Mouse (Mus musculus) monocyte, adult 5-6 weeks (primary cell): ENCODE measurements around the gene Ctns. TPM values are rescaled to one million over a fixed set of nuclear protein-coding genes. Genes with fewer than 3 reads are reported as not detected.

Experiments
- ATAC-seq: fragments of 153-309, 156-312 bp; replicated peaks from 2 replicates; pipeline ENCODE4 v1.8.0; 2017; ENCODE audit warnings: mild to moderate bottlenecking; ENCODE audit not compliant: low TSS enrichment, insufficient number of reproducible peaks, severe bottlenecking, poor library complexity, low FRiP score
- total RNA-seq: library from RNA; stranded (forward); fragments of 200-1000, 200-491, 200-594 nt; gene quantifications from 3 replicates; pipeline ENCODE4 v1.2.3, GENCODE M21; 2017

The Ctns gene
- 15.6 to 19.4 TPM (median 18.2 TPM) in 3 replicates for total RNA-seq

DNA sequence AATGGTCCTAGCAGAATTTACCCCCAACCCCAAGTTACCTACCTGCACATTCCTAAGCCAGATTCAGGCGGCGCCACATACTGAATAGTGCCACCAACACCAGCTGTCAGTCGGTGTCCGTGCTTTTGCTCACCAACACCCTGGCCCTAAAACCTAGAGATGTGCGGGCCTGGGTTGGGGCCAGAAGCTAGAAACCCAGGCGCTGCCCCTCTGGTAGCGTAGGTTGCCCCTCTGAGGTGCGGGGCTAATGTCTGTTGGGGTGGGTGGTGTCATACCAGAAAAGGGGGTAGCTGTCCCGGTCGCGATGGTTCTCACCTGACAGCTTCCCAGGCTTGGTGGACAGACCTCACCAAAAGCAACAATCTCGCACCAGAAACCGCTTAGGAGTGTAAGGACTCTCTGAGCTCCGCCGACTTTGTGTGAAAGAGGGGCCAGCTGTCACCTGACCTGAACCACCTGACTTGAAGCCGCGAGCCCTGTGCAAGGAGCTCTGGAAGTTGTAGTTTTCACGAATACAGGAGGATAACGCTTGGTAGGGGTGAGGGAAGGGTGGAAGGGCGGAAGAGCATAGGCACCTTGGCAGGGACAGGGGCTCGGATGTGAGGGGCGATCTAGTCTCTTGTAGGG is at the start of gene Ctns:
TSS of gene Ctns (minus strand) at position 440 of the 627 bp plus-strand sequence.
- peak; percentile 88 for ATAC-seq

DNA sequence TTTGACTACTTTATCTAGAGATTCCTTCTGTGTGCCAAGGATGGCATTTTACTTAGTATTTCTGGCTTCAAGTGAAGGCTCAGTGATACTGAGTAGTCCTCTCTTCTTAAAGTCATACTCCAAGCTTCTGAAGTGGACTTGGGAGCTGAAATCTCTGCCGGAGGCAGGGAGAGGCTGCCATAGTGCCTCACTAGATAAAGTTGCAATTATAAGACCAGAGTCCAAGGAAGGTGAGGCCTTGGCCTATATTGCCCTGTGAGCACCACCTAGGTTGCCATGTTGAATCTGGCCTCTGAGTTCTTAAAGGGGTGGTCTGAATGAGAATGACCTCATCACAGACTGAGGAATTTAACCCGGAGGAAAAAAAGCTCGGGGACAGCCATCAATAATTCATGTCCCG is 43.9 kb upstream of the Ctns start:
- no peak for ATAC-seq

DNA sequence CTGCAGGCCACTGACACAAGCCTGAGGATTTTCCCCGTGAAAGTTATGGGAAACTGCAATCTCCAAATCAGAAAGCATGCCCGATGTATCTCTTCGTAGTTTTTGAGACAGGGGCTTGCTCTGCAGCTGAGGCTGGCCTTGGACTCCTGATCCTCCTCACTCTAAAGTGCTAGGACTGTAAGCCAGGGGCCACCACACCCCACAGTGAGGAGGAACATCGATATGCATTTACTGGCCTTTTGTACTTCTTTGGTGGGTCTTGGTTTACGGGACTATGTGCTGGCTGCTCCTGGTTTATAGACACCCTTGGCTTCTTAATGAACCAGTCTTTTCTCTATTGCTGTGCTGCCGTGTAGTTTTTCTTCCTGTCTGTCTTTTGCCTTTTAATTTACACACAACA is 43.4 kb upstream of the Ctns start:
- ATAC-seq, result no peak

DNA sequence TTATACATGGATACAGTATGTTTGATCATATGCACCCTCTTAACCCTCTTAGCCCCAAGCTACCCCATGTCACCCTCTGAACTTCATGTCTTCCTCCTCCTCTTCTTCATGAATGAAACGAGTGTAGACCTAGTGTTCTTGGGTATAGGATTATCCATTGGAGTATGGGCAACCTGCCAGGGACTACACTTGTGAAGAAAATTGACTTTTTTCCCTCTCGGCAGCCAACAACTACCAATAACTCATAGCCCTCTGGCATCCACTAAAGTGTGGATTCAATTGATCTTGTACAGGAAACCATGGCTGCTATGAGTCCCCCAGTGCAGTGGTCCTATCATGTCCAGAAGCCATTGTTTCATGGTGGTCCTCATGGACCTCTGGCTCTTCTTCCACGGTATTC is 37.9 kb upstream of the Ctns start:
- ATAC-seq, result no peak

DNA sequence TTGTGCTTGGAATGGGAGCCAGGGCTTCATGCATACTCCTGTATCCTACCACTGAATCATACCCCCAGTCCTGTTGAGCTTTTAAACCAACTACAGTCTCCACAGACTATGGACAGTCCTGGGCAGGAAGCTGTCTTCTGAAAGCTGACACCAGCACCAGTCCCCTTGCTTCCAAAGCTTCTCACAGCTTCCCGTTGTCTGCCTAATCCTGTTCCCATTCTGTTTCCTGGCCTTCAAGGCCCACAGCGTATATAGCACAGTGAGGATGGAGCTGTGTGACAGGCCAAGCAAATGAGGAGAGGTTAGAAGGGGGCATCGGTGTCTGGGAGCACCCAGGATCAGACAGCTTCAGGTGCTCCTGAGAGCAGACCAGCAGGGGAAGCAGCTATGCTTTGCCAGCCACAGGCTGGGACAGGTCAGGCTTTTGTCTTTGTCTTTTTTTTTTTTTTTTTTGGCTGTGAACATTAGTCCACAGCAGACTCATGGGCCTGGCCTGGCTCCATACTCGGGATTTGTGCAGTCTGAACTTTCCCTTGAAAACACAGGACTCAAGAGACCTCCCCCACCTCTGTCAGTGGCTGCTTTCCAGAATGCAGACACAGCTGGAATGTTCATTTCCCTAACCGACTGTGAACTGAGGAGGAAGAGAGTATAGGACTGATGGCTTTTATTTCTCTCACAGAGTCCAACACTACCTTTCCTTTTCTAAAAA is 37.3 kb upstream of the Ctns start:
- no peak for ATAC-seq

DNA sequence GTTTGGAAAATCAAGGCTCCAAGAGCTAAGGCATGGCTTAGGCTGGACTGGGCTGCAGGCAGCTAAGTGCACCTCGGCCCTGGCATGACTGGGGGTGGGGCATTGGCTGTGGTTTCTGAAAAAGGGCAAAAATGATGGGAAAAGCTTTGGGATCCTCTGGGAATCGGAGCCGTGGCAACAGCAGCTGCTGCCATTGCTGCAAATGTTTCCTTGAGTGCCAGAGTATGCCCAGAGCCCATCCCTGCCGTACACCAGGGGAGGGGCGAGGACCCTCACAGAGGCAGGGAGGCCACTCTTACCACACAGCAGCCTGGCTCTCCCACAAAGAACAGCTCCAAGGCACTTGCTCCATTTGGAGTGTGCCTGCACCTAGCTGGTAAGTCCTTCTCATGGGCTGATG is 35.1 kb upstream of the Ctns start, which contains the start of gene Trpv1:
TSS of gene Trpv1 (plus strand) at position 301 of the 400 bp plus-strand sequence.
- no peak for ATAC-seq

DNA sequence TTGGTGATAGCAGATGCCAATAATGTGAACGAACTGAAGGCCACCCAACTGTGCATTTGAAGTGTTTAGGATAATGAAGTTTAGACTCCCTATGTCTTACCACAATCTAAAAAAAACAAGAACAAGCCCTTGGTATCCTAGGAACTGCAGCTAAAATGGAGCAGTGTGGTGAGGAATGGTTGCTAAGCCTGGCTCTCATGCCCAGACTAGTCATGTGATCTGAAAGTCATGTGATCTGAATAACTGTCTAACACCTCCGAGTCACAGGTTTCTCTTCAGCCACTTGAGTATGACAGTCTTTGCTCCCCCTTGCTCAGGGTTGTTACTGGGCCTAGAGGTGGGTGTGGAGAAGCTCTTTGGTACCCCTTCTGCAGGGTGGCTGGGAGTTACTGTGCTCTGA is 33.7 kb upstream of the Ctns start:
- ATAC-seq, result no peak

DNA sequence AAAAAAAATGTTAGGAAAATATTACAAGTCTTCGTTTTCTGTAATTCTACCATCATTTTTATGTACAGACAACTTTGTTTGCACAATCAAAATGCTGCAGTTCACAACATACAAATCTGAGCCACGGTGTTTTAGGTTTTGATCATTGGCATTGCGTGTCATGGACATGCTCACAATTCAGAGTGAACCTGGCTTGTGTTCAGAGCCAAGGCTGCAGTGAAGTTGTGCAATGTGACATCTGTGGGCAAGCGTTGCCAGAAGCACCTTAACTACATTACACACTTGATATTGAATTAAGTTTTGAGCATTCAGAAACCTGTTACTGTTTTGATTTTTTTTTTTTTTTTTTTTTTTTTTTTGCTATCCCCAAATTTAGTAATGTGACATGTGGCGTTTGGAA is 31.2 kb upstream of the Ctns start:
- ATAC-seq, result no peak

DNA sequence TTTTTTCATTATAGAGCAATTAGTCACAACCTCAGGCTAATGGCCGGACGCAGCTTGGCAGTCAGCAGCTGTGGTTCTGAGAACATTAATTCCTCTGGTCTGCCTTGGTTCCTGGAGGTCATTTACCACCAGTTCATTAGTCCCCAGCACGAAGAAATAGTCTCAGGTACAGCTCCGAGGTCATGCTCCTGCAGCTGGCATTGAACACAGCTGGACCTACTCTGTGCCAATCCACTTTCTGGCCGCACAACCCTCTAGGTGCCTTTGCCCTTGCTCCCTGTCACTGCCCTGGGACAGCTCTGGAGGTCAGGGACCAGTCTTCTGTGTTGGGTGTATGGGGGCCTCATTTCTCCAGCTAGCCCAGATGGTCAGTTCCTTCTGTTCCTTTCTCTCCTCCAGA is 30.0 kb upstream of the Ctns start:
- ATAC-seq, result no peak

DNA sequence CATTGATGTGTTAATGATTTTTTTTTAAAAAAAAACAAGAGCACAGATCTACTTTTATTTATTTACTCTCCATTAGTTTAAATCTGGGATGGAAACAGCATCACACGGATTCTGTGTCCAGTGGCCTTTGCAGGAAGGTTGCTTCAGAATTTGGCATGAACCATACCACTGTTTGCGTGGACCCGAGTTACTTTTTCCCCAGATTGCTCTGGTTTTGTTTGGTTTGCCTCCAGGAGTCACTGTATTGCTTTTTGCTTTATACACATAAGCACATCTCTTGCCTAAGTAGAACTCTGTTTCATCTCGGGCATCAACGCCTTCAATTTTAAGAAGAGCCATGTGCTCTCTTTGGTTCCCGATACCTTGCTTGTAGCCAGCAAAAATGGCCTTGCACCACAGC is 27.0 kb upstream of the Ctns start:
- no peak for ATAC-seq

DNA sequence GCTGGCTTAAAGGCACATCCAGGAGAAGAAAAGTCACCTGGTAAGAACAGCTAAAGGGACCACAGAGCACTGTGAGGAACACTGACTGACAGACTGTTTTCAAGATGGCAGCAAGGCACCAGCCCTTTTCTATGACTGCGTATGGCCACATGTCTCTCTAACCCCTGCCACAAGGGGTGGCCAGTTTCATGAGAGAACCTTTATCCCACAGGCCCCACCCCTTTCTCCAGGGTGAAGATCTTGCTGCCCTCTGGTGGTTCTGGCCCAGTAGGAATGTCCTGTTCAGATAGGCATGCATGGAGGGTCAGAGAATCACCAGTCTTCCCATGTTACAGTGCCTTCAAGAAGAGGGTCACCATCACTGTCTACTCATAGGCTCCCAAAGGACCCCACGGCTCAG is 25.1 kb upstream of the Ctns start:
- no peak; the same call in 1 of the 2 replicates for ATAC-seq

DNA sequence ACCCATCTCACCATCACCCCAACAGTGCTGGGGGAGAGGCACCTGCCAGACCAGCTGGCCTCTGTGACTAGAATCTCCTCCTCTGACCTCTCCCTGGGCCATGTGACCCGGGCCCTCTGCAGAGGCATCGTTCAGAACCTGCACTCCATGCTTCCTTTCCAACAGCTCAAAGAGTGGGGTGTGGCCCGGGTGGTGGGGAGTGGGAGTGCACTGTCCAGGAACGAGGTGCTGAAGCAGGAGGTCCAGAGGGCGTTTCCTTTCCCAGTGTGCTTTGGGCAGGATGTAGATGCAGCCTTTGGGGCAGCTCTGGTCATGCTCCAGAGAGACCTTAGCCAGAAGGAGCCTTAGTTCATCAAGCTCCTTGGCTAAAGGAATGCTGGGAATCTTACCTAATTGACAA is 24.0 kb upstream of the Ctns start:
- ATAC-seq, result no peak

DNA sequence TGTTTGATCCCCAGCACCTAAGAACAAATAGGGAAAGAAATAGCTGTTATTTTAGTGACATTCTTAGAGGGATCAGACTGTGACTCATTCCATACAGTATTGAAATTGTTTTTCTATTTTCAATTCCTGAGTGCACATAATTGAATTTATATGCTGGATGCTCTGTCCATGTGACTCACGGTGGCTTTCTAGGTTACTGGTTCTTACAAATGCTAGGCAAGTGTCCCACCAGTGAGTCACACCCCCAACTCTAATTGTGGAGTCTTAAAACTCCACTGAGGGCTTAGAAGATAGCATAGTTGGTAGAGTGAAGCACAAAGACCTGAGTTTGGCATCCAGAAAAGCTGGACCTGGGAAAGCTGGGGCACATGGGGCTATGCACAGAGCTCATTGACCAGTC is 21.8 kb upstream of the Ctns start:
- ATAC-seq, result no peak

DNA sequence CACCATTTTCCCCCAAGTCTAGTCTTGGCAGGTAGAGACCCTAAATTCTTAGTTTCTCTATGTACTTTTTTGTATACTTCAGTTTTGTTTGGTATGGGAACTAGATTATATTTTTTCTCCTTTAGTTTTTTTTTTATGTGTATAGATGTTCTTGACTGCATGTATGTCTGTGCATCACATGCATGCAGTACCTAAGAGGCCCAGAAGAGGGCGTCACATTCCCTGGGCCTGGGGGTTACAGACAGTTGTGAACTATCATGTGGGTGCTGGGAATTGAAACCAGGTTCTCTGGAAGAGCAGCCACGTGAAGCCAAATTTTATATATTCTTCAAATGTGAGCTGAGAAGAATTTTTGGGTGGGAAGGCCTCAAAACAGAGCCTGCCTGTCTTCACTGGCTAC is 20.8 kb upstream of the Ctns start:
- no peak for ATAC-seq

DNA sequence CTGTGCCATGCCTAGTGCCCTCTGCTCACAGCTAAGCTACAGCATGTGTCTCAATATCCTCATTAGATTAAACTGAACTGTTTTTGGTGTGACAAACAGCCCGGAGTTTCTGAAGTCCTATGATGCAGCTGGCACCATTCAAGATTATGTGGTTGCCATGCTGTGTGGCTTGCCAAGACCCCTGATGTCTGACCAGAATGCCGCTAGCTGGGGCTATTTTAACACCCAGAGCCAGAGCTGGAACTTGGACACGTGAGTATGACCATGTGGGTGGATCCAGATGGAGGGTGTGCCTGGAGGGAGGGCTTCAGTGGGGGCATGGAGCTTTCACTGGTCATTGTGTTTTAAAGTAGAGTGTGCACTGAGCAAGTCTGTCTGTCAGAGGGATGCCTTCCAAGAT is 15.1 kb upstream of the Ctns start:
- ATAC-seq, result no peak

DNA sequence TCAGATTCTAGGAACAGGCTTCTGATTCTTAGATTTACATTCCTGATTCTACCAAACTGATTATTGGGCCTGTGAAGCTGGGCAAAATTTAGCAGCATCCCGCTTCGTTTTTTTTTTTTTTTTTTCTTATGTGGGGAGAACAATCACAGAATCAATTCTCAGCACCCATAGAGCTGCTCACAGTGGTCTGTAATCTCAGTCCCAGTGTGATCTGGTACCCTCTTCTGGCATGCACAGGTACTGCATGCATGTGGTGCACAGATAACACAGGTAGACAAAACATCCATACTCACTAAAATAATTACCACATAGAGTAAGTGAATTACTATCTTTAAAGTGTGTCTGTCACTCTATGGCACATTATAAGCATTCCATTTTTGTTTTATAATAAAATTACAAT is 8.8 kb upstream of the Ctns start:
- ATAC-seq, result no peak

DNA sequence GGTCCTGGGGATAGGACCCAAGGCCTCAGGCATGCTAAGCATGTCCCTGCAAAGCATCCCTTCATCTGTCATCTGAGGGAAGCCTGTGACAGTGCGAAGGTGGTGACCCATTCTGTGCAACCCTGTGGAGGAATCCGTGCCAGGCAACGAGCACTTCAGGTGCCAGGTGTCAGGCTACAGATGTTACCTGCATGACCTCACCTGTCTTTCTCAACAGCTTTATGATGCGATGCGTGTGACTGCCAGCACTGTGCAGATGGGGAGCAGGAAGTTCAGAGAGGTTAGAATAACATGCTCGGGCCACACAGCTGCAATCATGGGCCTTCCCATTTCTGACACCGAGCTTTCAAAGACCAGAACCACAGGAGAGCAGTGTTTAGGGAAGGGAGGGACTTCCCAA is 6.4 kb upstream of the Ctns start:
- ATAC-seq, result no peak

DNA sequence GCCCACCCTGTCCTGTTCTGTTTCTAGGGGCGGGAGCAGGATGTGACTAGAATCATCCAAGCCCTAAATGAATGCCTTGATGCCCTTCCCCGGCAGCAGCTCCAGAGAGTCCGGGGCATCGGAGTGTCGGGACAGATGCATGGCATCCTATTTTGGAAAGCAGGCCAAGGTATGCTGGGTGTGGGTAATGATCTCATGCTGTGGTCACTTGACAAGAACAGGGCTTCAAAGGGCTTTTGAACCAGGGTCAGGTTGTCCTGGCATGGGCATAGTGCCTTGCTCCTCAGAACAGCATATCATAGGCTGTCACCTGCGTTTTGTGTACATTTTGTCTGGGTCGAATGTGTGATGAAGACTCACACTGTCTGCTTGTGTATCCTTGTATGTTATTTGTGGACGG is 5.1 kb upstream of the Ctns start:
- no peak for ATAC-seq

DNA sequence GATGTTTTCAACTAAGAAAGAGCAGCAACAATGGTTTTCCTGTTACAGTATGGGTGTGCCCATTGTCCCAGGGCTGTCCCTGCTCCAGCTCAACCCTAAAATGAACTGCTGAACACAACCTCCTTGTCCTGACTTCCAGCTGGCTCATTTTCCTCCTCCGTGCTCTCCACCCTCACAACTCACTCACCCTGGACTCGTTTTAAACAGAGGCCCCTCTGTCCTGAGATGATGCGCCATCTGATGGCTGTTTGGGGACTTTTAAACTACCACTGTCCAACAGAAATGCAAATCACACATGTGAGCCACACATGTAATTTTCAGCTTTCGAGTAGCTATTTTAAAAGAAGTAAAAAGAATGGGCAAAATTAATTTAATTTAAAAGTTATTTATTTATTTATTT is 2.8 kb upstream of the Ctns start:
- ATAC-seq, result no peak

DNA sequence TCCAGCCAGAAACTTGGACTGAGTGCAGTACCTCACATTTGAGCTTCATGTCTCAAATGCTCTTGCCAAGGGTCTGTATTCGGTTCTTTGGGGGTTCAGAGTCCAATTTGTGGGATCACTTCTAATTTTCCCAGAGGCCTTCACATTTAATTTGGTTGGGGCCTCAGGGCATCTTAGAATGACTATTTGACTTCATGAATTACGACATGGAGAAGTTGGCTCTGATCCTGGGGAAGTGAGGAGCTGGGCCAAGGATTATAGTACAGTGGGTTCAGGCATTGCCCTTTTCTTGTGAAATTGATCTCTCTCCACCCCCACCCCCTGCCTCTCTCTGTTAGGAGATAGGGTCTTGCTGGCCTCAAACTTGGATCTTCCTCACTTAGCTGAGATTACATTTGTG is 2.2 kb upstream of the Ctns start:
- no peak for ATAC-seq

DNA sequence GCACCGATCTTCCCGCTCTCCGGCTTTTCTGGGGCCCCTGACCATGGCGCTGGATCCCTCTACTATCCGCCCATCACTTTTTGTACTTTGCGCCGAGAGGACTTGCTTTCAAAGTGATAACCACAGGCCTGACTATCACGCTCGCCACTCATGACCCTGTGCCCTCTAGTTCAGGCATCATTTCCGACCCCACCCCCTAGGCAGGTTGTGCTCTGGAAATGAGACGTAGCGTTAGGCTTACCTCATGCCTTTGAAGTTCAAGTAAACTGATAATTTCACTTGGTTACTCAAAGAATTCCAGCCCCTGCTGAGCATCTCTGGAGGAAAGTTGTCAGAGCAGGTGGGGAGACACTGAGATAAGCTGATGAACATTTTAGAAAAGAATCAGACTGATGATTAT is 1.0 kb upstream of the Ctns start:
- no peak for ATAC-seq
